Mouse (Mus musculus) brain, embryonic 18.5 days (tissue): ENCODE results near the gene Ift88.
A peak's percentile ranks its signal among the peaks of the same experiment; 100 is the strongest.

Experiments used
- DNase-seq: peaks from one replicate; pipeline ENCODE4 v3.0.0-alpha.2; 2012; ENCODE audit warnings: low read depth, low spot score

Gene Ift88

DNA sequence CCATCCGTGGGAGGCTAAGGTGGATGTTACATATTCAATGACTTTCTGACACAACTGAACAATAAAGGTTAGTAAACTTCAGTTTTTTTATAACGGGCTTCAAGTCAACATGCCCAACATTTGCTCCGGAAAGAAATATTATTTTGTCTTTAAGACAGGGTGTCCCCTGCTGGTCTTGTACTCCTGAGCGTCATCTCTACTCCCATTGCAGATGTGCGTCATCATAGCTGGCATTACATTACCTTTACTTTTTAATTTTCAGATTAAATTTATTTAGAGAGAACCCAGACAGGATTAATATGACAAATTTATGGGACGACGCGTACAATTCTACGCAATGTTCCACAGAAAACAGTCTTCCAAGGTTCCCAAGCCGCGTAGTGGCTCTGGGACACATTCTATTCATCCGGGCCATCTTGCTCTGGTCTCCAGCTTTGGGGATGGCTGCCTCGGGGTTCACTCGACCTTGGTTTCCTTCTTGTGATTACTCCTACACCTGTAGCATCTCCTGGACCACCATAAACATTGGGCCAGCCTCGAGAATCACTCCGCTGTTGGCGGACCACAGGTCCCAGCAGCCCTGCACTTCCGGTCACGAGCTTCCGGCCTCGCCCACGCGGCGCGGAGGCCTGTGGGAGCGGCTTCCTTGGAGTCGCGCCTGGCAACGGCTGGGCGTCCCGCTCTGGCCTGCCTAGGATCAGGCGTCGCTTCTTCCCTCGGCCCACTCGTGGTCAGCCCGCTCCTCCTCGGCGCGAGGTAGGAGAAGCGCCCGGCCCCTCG is at the start of gene Ift88:
Gene Ift88 (plus strand): TSS at position 631 of the 780 bp plus-strand sequence.
- peak; percentile 82 for DNase-seq

DNA sequence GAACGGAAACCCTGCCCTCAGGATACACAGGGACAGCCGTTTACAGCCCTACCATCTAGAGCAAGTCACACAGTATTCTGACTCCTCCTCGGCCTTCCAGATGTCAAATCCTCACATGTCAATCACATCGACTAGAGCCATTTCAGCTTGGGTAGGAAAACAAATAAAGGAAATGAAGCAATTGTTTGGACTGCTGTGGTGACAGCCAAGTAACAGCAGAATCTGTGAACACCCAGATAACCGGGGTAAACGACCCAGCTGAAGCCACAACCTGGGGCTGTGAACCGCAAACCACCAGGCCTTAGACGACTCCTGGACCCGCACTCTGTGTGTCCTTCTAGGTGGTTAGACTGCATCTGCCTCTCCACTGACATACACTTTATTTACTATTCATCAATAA is 48.7 kb upstream of the Ift88 start:
- no peak for DNase-seq

DNA sequence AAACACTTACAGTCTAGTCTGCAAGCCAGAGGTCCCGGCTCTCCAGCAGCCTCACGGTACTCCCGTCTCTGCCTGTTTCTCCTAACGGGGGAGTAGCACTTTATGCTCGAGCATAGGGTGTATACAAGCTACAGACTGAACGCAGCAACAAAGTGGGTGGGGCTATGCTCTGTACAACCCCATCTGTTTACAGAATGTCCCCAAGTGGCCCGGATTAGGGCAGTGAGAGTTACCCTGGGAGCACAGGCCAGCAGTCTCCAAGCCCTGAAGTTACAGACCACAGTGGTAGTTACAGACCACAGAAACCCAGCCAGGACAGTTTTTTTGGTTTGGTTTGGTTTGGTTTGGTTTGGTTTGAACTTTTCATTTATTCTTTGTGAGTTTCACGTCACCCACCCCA is 47.8 kb upstream of the Ift88 start:
- DNase-seq = no peak

DNA sequence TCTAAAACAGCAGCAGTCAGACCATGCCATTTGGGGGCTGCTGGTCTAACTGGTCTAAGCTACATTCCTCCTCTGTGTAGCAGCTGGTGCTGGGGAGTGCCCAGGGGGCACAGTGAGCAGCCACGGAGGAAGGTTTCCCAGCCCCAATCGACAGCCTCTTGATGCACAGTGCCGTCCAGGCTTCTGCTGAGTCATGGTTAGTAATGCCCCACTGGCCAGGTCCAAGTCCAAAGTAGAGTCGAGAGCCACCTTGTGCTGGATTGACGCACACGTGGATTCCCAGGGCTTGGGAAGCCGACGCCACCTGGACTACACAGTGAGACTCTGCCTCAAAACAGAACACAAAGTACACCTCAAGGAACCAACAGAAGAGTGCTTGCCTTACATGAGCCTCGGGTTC is 46.9 kb upstream of the Ift88 start:
- DNase-seq = no peak

DNA sequence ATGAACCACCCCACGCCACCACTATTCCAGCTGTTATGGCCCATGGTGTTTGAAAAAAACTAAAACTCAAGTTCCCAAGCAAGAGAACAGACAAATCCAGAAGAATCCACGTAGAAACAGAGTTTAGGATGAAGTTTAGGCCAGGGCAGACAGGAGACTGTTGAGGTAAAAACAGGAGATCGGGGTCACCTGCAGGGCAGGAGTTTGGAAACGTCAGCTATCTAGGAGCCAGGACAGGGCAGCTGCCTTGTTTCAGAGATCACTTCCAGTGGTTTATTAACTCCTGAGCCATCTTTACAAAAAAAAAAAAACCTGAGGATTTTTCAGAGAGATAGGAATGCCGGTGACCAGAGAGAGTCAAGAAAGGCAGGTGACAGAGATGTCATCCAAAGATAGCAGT is 46.3 kb upstream of the Ift88 start:
- DNase-seq = no peak

DNA sequence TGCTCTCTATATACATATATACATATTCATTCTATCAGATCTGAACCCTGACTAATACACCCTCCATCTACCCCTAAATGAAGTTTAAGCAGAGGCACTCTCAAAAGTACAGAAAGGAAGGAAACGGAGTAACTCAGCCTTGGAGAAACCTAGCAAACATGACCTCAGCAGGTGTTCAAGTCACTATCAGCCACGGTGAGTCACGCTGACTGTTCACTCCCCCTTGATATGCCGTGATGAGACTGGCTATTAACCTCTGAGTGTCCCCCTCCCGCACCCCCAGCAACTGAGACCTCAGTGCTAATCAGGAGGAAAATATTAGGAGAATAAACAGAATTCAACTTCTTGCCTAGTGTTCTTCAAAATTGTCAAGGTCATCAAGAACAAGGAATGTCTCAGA is 38.2 kb upstream of the Ift88 start:
- DNase-seq = no peak

DNA sequence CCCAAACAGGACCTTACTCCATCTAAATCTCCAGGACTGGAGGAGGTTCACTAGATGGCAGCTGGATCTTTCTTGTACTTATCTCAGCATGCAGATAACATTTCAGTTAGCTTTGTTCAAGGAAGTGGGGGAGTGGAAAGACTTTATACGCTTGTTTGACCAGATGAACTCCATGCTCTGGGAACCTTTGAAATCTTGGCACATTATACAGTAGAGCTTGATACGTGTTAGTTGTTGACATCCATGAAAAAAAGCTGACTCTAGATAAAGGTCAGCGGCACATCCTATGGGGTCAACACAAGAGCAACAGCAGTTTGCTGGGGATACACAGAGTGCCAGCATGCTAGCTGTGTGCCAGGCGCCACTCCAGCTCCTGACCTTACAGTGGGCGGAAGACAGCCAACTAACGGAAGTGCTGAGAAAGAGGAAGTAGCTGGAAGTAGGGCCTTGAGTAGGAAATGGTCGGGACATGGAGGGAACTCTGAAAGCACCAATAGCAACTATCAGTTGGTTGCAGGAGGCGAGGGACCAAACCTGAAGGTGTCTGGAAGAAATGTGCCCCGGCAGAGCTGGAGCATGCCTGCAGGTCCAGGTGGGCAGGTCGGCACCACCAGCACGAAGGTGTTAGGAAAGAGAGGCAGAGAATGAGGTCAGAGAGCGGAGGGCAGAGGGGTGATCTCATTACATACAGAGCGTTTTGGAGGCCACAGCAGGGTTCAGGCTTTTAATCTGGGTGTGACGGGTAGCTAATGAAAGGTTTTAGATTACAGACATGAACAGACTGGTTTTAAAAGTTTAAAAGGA is 36.9 kb upstream of the Ift88 start:
- no peak for DNase-seq

DNA sequence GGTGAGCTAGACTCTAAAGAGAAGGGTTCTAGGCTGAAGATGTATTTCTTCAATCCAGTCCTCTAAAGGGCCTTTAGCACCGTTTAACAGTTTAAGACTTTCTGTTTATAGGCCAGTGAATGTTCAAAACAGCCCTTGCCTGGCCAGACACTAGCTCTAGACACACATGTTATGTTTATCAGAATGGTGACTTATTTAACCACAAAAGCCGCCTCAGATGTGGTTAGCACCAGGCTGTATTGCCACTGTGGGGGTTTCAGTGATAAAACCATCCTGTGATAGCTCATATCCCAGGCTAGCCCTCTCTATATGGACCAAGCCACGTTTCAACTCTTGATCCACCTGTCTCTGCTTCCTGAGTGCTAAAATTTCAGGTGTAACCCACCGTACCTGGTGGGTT is 32.2 kb upstream of the Ift88 start:
- DNase-seq = no peak

DNA sequence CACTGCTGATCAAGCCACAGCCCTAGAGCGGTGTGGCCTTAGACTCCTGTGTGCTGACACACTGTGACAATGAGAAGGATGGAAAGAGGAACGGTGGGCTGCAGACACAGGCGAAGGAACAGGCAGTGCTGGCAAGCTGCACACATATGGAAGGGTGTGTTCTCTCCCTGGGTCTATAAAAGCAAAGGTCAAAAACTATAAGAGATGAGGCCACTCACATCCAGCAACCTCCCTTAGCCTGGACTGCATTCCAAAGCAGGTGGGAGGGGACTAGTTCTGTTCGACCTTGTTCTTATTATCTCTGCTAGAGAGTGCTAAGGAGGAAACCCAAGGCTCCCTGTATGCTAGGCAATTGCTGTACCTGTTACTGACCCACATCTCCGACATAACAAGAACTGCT is 31.6 kb upstream of the Ift88 start:
- no peak for DNase-seq

DNA sequence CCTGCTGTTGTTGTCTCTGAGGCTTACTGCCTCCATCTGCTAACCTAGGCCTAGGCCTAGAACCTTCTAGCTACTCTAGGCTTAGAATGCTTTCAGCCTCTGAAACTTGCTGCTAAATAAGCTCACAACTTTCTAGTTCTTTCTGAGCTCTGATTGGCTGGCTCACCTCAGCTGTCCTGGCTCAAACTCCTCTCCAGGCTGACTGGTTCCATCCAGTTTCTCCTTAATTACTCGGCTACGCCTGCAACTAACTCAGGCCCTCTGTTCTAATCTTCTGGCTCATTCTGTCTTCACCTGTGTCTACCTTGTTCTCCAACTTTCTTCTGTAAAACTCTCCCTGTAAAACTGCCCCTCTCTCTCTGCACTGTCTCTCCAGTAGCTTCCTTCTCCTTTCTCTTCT is 28.4 kb upstream of the Ift88 start:
- no peak for DNase-seq

DNA sequence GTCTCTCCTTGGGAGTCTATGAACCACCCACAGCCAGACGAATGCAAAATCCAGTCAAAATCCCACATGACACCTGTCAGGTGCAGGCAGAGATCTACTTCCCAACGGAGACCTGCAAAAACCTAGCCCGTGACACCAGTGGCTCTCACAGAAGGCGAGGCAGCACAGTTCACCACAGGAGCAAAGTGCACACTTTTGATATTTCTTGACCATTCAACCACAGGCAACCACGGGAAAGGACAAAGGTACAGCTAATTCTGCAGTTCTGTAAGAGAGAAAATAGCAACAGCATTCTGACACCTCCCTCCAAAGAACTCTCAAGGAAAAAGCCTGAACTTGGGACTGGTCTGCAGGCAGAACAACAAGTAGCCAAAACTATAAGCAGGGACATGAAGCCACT is 26.6 kb upstream of the Ift88 start:
- DNase-seq = no peak

DNA sequence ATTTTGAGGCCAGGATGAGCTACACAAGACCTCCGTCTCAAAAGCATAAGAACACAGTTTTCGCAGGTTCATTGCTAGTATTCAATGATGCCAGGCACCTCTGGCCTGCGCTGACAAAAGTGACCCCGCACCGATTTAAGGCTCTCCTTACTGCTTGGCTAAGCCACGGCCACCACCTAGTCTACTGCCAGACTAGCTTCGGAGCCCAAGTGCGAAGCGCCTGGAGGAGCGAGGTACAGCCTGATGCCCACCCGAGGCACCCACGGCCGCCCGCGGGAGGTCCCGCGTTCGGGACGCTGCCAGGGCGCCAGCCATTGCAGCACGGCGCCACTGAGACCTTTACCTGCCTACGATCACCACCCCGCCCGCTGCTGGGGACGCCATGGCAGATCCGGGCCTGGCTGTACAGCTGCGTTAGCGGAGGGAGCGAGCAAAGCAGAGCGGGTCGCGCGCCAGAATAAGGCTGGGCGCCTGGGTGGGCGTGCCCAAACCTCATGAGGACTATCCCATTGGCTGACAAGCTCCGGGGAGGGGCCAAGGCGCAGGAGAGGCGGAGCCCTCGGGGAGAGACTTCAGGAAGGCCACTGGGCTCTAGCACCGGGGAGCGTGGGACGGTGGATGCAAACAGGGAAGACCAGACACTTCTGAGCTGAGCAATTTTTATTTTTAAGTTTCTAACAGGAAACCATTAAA is 25.7 kb upstream of the Ift88 start, which contains the start of gene Cryl1:
Gene Cryl1 (minus strand): TSS at position 465 of the 693 bp plus-strand sequence.
- peak; percentile 75 for DNase-seq

DNA sequence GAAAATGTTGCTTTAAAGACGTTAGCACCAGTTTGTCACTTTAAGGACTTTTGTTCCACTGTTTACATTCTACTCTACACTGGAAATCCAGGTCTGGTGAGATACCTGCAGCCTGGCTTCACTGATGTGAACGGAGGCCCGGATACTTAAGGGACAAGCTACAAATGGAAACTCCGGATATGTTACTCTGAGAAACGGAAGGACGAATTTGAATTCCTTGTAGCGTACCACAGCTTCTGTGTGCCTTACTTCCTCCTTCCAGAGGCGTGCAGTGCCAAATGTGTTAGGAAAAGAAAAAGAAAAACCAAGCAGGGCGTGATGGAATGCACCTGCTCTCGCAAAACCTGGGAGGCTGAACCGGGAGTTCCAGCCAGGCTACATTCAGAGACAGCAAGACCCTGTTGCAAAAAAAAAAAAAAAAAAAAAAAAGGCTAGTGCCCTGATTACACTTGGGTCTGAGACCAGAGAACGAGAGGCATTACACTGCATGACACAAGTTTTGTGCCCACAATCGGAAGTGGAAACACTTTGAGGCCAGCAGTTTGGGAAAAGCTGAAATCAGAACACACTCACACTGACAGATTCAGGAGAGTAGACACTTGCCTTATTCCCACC is 24.9 kb upstream of the Ift88 start:
- no peak for DNase-seq

DNA sequence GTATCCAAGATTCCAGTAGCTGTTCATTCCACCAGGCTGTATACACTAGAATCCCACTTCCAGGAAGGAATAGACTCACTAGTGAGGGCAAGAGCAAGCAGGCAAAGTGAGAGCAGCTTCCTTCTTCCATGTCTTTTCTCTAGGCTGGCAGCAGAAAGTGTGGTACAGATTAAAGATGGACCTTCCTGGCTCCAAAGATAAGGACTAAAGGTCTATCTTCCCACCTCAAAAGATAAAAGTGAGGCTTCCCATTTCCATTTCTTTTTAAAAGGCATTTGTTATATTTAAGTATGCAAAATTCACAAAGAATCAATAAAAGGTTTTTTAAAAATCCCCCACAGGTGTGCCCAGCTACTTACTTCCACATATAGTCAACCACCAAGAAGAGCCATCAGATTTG is 21.0 kb upstream of the Ift88 start:
- DNase-seq = no peak

DNA sequence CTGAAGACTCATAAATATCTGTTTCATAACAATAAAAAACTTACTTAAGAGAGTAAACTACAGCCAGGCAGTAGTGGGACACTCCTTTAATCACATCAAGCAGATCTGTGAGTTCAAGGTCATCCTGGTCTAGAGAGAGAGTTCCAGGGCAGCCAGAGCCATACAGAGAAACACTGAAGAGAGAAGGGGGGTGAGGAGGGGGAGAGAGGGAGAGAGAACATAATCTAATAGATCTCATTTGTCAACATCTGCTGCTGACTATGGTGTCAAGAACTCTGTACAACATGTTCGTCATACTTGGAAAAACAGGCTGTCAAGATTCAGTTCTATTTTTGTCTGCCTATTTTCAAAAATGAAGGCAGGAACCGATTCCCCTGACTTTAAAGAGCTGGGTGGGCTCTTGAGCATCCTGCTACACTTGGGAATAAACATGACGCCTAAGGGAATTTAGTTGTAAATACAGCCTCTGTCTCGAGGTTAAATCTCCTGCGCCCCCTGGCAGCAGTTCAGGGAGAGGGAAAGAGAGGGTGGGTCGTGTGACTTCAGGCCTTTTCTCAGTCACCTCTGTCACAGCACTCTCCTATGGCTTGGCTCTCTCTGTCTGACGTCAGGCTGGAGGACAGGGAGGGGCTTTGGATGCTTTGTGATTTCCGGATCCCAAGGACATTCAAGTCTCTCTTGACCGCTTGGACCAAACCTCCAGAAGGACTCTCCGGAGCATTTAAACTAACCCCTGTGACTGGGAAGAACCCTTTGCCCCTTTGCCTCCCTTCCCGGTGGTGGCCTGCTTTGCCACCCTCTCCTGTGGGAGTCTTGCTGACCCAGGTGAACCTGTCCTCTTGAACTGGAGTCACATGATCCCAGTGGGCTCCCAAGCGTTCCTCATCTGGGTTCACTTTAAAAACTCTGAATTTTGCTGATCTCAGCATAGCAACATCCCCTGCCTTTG is 16.5 kb upstream of the Ift88 start:
- DNase-seq = no peak

DNA sequence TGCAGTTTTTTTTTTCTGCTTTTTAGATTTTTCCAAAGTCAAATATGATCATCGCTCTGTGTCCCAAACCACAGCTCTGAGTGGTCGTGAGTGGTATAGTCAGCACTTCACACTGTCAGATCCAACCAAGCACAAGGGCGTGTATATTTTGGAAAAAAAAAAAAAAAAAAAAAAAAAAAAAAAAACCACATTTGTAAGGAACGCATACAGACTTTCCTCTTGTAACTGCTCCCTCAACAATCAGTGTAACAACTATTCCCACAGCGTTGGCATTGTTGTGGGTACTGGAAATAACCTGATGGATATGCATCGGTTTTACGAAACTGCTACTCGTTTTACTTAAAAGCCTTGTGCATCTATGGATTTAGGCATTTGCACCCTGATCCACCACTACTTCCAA is 15.8 kb upstream of the Ift88 start:
- DNase-seq = no peak

DNA sequence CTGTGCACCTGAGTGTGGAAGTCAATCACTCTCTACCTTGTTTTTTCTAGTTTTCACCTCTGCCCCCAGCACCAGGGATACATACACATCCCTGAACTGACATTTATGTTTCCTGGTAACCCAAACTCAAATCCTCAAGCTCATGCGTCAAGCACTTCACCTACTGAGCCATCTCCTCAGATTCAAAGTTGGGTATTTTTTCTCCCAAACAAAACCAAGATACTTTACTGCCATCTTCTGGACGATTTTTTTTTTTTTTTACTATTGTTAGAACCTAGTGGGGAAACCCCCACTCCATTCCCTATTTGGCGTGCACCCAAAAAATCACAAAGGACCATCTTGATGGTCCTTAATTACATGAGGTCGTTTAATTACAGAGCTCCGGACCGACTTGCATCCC is 14.8 kb upstream of the Ift88 start:
- no peak for DNase-seq

DNA sequence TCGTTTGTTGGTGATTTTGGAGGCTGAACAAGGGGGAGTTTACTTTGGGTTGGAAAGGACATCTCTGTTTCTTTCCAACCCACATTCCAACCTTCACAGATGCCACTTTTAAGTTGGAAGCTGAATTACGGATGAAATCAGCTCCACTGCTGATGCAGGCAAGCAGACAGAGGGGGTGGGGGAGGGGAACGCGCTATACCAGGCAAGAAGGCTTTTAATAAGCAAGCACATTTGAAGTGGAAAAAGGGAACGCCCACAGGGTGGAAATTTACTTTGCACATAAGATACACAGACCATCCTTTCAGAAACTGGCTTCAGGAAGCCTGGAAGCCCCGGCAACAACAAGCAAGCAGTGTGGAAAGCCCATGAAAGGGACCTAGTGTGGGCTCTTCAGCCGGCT is 11.7 kb upstream of the Ift88 start:
- DNase-seq = no peak

DNA sequence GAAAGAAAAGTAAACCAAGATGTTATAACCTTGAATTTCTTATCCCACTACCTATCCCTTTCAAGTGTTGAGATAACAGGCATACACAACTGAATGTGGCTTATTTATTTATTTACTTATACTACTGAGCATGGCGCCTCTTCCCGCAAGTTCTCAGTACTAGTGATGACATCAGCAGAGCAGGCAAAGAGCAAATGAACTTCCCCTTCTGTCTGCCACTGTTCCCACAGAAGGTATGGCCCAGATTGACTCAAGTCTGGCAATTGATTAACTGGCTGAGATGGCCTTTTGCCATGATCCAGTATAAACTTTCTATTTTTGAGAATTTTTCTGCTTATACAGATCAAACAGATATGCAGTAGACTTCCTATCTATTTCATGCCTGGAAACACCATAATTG is 6.7 kb upstream of the Ift88 start:
- DNase-seq = no peak

DNA sequence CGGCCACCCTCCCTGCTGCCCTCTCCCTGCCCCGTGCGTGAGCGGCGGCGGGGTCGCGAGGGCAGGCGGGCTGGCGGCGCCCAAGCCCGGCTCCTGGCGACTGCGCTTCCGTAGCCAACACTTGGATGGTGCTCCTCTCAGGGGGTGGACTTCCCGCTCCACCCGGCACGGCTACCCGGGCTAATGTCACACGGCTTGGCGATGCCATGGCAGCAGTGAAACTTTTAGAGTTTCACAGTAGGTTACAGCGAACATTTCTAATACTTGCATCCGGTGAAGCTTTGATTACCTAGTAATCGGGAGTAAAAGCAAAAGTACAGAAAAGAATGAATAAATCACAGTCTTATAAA is 325 bp downstream of the Ift88 start:
- DNase-seq = no peak

DNA sequence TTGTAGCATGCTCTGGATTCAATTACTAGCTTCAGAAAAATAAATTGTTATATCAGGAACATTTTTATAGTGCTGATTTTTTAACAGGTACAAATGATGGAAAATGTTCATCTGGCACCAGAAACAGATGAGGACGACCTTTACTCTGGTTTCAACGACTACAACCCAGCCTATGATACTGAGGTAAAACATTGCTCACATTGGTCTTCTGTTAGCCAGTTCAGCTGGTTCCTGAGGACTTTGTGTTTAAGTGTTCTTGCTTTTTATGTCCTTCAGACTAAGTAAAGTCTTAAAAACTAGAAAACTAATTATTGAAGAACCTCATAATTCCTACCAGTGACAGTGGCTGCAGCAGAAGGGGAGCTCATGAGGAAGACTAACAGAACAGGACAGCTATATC is 6.6 kb downstream of the Ift88 start:
- DNase-seq = no peak
